Mouse (Mus musculus): ENCODE data around the gene Hnrnpdl. TPM values are rescaled to one million over a fixed set of nuclear protein-coding genes. Genes with fewer than 3 reads are reported as not detected.
A peak's percentile ranks its signal among the peaks of the same experiment; 100 is the strongest.

Hnrnpdl gene
- 100 to 1,000 TPM in 1 of 2 experiments, 10 to 100 TPM in 1; 92.8 to 105 TPM for total RNA-seq (2021)
- long read RNA-seq, experiment 1, transcript Hnrnpdl-202 (8 exons, 2,752 nt), result major isoform, 40 of 98 reads
- long read RNA-seq, experiment 1, transcript Hnrnpdl-207 (7 exons, 2,374 nt), result minor isoform, 15 of 98 reads
- long read RNA-seq, experiment 1, transcript Hnrnpdl-201 (9 exons, 2,149 nt), result minor isoform, 16 of 98 reads
- long read RNA-seq, experiment 1, partial matches to known transcripts, result 13 of 98 reads
- long read RNA-seq, experiment 1, other reads (novel, unspliced or antisense), result 11 of 98 reads
- long read RNA-seq, experiment 2, transcript Hnrnpdl-207 (7 exons, 2,374 nt), result minor isoform, 6 of 76 reads
- long read RNA-seq, experiment 2, transcript Hnrnpdl-202 (8 exons, 2,752 nt), result major isoform, 42 of 76 reads
- long read RNA-seq, experiment 2, transcript Hnrnpdl-201 (9 exons, 2,149 nt), result minor isoform, 5 of 76 reads
- long read RNA-seq, experiment 2, partial matches to known transcripts, result 16 of 76 reads
- long read RNA-seq, experiment 2, other reads (novel, unspliced or antisense), result 6 of 76 reads

DNA sequence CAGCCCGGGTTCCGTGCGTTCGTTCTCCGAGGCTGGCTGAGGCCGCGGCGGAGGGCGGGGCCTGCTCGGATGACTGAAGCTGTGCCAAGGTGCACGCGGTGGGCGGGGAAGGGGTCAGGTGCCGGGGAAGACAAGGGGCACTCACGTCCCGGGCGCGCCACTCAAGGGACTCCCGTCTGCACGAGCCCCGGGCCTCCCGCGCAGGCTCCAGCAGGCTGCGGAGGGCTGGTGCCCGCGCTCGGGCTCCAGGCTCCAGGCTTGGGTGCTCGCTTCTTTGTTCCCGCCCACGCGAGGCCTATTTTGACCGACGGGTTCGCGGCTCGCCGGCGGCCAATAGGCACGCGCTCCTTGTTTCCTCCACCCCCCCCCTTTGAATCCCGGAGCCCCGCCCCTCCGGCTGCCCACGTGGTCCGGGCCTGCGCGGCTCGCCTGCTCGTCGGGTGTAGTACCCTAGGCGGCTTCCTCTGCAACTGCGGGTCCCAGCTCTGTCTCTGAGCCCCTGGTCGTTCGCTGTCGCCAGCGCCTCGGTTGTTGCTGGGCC lies at the start of gene Hnrnpdl, which contains the start of gene Enoph1:
Gene Hnrnpdl, minus strand, starts transcription at position 63 of the 541 bp plus-strand sequence.
Gene Enoph1, plus strand, starts transcription at position 384 of the 541 bp plus-strand sequence.
- peak; percentile 93 for DNase-seq

DNA sequence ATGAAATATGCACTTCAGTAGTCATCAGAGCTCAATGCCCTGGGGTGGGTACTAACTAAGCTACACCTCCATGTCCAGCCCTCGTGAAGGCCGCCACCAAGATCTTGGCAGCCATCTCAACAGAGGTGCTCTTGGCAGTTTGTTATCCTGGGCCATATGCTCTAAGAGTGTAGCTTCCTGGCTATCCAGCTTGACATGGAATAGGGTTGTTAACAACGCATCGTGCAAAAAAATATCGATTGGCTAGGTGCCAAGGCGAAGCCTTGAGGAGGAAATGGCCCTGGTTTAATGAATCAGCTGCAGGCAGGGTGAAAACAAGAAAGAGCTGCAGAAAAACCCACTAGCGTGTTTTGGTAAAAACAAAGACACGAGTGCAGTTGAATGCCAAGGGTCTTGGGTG lies 45.6 kb upstream of the Hnrnpdl start:
- DNase-seq, result peak; percentile 22

DNA sequence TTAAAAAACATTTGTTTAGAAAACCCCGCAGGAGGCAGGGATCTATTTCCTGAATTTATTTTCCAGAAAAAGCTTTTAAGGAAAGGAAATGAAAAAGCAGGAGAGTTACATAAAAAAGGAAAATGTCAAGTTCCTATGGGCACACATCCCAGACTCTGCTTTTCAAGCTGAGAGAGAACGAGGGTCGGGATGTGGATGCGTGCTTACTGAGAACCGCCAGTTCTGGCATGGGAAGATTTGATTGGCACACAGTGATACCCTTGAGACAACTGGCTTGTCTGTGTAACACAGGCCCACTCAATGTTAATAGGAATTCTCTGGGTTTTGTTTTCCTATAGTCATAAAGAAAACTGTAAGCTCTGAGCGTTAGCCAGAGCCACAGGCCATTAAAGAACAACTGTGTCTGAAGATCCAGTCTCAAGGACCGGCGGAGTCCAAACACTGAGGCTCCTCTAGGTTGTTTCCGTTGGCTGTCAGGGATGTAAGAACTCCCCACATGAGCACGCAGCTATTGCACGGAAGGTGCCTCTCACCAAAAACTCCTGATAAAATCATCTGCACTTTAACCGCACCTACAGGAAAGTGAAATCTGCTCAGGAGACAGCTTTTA lies 44.6 kb upstream of the Hnrnpdl start:
- DNase-seq, result no peak

DNA sequence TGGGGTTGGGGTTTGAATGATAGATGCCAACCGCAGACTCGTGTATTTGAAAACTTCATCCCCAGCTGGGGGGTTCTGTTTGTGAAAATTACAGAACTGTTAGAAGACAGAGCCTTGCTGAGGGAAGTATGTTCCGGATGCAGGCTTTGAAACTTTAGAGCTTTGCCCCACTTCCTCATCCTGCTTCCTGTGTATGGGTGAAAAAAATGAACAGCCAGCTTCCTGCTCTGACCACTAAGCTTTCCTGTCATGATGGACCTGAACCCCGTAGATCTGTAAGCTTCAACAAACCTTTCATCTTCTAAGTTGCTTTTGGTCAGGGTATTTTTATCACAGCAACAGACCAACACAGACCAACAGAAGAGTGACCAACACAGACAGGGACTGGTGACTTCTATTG lies 42.5 kb upstream of the Hnrnpdl start:
- no peak for DNase-seq

DNA sequence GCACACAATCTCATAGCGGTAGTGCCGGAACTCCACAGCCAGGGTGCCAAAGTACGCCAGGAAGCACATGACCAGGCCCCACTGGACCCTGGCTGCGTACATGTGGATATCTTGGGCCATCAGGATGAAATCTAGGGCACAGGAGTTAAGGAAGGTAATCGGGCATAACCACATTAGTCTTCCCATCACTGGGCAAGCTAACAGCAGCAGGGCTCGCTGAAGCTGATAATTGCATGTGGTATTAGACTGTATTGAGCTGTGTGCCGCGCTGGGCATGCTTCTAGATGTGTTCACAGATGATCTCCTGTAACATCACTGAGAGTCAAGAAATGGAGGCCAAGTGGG lies 40.4 kb upstream of the Hnrnpdl start:
- DNase-seq, result no peak

DNA sequence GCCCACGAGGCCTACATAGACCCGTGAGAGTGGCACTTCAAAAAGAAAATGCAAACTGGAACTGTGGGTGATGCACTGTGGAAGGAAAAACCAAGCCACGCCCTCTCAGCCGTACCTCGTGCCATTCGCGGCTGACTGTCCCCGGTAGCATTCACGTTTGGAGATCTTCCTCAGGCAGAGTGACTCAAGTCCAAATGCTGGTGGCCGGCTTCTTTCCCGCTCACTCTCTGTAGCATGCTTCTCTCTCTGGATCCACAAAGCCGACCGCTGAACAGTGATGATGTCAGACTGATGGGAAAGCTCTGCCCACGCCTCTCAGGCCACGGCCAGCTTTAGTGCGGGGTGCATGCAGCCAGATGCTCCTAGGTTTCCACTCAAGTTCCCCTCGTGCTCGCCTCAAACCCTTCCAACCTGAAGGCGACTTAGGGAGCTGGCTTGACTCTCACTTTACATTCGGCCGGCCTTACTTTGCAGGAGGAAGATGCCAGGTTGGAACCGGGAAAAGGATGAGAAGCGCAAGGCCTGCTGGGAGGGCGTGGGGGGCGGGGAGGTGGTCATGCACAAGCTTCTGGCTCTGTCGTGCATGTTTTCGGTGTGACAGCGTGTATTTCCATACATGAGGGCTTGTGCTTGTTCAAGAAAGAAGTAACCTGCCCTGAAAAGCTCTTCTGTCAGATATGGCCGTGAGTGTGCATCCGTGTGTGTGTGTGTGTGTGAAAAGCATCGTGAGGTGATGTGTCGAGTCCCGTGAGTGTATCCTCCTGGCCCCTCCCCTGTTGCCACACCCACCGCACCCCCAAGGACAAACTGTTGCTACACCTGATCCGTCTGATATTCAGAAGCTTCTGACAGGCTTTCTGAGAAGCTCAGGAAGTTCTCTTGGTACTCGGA lies 39.8 kb upstream of the Hnrnpdl start:
- no peak for DNase-seq

DNA sequence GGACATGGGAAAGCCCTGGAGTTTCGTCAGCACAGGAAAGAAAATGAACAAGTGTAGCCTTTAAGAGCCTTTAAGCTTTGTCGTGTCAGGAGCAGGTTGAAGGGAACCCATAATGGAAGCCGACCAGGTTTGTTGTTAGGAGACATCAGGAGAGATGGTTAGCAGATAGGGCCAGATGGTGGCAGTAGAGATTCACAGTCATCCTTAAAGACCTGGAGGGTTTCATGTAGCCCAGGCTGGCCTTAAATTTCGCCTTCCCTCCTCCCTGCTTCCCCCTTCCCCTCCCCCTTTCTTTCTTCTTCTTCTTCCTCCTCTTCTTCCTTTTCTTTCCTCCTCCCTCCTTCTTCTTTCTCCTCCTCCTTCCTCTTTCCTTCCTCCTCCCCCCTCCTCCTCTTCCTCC lies 35.1 kb upstream of the Hnrnpdl start:
- no peak for DNase-seq

DNA sequence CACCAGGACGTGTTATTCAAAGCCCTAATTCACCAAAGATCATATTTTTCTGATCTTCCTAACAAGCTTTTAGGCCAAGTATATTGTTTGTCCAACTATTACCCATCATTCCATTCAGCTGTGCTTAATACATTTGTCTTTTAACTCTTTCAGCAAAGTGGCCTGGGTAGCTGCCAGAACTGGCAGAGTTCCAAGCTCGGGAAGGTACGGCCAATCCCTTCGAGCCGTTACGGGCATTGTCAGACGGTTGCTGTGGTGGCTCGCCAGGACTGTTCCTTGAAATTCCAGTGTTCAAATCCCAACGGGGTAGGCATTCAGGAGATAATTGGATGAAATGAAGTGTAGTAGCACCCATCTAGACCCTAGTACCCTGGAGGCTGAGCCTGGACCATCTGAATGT lies 33.1 kb upstream of the Hnrnpdl start:
- no peak for DNase-seq

DNA sequence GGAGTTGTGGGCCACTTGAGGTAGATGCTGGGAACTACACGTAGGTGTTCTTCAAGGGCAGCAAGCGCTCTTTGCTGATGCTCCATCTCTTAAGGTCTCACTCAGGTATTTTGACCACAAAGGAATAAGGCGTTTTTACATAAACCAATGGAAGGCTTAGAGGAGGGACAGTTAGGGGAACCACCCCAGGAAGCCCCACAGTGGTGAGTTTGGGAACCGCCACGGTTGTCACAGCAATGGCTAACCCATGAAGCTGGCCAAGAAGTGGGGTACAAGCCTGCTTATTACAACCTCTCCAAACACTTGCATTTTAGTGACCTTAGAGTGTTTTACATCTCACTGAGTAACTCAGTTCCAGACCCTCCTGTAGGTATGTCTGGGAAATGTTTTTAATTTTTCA lies 32.1 kb upstream of the Hnrnpdl start:
- DNase-seq, result no peak

DNA sequence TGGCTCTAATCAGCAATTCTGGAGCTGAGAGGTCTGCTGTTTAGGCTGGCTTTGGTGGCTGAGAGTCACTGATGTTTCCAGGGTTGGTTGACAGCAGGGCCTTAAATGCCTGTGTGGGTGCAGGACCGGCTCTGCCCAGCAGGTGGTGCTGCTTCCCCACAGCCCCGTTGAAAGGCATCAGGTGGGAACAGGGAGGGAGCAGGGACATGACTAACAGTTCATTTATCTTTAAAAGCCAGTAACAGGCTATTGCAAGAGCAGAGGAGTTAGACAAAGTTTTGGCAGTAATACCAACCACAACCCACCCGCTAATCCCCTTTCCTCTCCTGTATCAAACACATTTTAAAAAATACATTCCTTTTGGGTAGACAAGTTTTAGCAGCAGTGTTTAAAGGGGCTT lies 30.8 kb upstream of the Hnrnpdl start:
- peak; percentile 86 for DNase-seq

DNA sequence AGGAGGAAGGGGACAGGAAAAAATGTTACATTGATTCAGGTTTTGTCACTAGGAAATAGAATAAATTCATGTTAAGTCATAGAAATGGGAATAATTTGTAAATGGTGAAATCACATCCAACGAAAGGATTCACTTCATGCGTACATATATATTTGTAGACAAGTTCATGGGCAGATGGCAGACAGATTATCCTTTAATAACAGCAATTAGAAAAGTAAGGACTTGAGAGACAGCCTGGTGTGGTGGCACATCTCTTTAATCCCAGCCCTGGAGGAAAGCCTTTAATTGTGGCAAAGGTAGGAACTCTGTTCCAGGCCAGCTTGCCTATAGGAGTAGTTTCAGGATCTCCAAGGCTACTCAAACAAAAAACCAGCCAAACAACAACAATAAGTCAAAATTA lies 30.1 kb upstream of the Hnrnpdl start:
- DNase-seq, result no peak

DNA sequence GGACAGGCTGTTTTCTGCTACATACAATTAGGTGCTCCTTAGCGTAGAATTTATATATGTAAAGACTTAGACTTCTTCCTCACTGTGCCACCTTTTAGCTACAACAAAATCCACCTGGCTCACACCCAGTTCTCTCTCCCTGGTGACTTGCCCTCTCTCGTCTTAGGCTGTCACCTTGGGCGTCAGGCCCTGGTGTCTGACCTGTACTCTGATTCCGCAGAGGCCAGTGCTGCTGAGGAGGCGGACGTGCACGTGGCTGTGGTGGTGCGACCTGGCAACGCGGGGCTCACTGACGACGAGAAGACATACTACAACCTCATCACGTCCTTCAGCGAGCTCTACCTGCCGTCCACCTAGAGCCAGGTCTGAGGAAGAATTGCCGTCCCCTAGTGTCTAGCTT lies 28.1 kb upstream of the Hnrnpdl start:
- DNase-seq, result no peak

DNA sequence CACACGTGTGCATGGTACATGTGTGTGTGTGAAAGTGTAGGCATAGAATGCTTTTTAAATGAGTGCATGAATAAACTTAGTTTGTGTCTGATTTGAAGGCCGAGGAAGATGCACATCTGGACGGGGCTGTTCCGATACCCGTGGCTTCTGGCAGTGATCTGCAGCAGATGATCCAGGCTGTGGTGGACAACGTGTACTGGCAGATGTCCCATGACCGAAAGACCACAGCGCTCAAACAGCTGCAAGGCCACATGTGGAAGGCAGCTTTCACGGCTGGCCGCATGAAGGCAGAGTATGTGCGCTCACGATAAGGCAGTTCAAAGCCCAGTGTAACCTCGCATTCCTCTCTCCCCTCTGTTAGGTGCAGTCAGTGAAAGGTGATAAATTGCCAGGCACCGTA lies 21.4 kb upstream of the Hnrnpdl start:
- DNase-seq, result no peak

DNA sequence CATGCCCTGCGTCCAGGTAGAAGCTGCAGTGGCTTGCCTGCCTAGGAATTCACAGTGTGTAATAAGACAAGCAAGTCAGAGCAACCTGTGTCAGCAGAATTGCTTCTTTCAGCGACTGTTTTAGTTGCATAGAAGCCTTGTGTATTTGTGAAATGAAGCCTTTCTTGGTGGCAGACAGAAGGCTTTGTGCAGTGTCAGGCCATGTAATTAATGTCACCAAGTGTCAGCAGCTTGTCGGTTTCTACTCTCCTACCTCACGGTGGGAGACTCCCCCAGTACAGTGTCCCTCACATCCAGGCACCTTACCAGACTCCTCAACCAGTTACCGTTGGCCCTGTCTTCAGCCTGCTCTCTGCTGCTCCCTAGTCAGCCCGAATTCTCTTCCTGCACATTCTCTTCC lies 19.9 kb upstream of the Hnrnpdl start:
- DNase-seq, result no peak

DNA sequence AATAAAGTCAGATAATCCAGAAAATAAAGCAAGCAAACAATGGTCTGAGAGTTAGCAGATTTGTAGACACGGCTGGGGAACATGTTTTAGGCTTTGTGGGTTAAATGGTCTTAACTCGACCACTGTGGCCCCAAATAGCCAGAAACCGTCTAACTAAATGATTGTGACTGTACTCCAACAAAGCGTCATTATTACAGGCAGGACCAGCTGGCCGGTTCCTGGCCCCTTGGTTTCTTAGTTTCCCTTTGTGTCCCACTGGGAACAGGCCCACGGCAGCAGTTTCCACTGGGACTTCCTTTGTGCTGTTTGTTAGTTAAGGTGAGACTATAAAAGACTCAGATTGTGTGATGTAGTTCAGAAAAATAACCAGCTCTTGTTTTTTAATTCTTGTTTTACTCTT lies 19.3 kb upstream of the Hnrnpdl start:
- DNase-seq, result no peak

DNA sequence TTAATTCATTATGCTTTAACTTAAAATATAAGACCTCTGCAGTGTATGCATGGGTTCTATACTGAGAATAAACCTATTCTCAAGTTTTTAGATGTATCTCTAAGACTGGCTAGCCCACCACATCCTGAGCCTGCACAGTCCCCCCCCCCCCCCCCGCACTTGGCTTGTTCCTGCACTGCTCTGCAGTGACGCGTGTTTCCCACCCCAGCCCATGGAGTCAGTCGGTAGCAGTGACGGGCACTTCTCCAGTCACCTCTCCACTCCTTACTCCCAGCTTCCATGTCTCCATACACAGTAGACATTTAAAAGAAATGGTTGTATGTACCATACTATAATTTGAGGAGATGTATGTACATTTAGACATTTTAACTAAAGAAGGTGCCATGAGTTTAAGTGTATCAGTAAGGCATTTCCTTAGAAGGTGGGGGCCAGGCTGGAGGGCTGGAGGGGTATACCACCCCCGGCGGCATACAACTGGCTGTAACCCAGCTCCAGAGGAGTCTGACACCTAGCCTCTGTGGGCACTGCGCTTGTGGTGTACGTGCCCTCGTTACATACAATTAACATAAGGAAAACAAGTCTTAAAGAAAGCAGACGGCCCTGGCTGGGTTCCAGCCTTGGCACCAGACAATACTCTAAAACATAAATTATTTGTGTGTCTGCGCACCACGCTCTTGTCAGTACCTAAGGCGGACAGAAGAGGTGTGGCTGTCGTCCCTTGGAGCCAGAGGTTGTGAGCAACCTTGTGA lies 18.2 kb upstream of the Hnrnpdl start:
- DNase-seq, result no peak

DNA sequence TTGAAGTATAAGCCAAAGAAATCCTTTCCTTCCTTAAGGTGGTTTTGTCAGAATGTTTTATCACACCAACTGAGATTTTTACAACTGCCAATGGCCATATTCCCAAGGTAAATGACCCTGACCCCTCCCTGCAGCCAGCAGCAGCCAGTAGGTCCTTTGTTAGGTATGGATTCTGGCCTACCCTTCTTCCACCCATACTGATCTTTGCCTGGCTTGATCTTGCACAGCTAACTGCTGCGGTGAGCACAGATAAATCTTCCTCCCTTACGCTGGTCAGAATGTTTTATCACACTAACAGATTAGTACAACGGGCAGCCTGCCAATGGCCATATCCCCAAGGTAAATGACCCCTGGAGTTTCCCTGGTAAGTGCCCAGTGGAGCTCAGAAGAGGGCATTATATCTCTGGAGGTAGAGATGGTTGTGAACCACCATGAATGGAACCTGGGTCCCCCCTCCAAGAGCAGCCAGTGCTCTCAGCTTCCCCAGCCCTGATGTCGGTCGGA lies 16.5 kb upstream of the Hnrnpdl start:
- DNase-seq, result no peak

DNA sequence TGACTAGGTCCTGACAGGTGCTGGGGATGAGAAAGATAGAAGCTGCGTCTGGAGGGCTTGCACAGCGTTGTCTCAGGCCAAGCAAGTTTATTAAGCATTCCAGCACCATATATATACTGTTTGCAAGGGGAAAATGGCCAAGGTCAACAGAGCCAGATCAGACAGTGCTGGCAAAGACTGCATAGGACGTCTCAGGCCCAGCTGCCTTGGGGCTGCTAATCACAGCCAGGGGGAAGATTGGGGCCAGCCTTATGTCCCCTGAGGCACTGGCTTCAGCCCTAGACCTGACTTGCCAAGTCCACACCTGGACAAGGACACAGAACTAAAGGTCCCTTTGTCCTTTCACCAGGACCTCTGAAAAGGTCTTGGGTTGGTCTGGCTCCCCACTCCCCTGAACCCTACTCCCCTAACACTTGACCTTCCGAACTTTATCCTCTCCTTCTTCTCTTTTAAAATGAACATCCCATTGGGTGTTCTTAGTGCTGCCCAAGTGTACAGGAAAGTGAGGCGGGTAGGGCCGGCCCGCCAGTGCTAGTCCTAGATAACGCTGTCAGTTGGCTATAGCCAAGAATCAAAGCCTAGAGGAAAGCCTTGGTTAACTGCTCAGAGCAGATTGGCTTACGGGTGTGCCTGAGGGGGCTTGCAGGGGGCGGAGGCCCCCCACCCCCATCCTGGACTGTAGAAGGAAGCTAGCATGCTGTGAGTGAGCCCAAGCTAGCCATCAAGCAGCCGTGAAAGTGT lies 15.5 kb upstream of the Hnrnpdl start:
- no peak for DNase-seq

DNA sequence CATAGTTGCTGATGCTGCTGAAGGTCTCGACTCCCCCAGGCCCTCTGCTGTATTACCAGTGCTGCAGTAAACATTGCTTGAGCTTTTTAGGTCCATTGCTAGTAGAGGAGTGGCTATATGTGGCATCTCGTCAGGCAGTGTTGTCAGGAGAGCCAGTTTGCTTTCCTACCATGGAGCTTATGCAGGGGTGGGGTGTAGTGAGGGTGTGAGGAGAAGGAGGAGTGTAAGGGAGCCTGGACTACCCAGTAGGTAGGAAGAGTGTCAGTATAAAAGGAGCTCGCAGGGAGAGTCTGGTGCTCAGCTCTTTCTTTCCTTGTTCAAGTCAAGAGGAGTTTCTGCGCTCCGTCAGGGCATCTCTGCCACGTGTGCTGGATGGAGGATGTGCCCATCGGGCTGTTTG lies 13.3 kb upstream of the Hnrnpdl start:
- DNase-seq, result no peak

DNA sequence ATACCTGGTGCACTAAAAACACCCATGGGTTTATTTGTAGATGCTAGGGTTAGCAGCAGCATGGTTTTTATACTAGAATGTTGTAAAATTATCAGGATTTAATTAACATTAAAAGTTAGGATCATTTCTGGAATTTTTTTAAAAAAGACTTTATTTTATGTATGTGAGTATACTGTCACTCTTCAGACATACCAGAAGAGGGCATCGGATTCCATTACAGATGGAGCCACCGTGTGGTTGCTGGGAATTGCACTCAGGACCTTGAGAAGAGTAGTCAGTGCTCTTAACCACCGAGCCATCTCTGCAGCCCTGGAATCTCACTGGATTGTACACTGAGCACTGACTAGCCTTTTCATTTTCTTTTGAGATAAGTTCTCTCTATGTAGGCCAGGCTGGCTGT lies 10.4 kb upstream of the Hnrnpdl start:
- DNase-seq, result no peak

DNA sequence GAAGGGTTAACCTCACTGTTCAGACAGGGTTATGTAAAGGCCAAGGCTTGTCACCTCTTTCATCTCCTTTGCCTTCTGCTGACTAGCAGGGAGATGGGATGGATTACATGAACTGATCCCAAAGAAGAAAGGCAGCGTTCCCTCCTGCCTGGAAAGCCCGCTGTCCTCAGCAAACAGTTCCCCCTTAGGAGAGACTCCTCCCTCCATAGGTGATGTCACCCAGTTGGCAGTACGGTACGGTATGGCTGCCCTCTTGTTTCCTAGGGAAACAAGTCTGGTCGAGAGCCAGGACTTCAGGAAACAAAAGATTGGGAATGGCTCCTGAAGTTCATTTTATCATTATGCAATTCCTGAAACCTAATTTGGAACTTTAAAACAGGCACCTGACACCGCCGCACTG lies 8.4 kb upstream of the Hnrnpdl start:
- DNase-seq, result no peak

Measured in gastrocnemius, postnatal 10 days (tissue).